Mouse (Mus musculus) adrenal gland, adult (tissue): ENCODE results near the gene Hc.

Experiments used
- DNase-seq, 2 experiments: peaks; one replicate each; pipeline ENCODE4 v3.0.0; 2022 to 2023; ENCODE audit warnings: low spot score in 1 of 2; ENCODE audit not compliant: inconsistent age in 2 of 2

Hc gene

DNA sequence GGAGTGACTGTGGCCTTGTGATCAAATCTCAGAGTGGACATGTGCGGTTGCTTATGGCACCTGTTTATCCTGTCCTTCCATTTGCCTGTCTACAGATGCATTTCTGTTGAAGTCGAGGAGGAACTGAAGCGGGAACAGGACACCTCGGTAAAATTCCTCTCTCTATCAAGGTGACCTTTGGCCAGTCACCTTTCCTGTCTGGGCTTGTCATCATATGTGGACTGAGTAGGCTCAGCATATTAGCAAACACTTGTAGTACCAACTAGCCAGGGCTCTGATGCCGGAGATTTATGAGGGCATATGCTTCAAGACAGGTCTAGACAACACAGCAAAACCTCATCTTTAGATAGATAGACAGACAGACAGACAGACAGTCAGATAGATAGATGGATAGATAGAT is 982 bp downstream of the Hc start:
- DNase-seq: no peak

DNA sequence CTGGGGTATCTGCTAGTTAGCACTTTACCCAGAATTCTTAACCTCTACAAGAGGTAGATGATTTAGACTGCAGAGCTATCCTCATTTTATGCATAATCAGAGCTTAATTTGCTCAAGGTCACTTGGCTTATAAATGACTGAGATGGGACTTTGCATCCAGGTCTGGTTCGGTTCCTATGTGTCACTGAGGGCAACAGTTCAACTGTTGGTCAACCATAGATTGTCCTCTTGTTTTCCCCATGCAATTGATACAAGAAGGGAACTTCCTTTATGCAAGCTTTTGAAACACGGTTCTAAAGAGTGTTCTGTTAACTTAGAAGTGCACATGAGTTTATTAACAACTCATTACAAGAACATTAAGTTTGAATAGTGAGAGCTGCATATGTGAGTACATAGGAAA is 2.9 kb downstream of the Hc start:
- DNase-seq: no peak

DNA sequence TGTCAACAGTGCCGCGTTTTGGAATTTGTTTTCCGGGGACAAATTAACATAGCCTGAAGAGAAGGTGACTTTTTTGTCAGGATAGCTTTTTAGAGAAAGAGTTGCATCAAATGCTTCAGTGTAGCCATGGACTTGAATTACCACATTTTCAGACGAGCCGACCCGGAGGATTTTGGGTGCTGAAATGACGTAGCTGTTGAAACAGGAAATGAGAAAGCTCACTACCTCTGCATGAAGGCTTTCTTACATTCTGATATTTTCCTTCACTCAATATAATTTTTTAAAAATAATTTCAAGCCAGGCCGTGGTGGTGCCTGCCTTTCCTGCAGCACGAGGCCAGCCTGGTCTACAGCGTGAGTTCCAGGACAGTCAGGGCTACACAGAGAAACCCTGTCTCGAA is 4.0 kb downstream of the Hc start:
- no peak for DNase-seq

DNA sequence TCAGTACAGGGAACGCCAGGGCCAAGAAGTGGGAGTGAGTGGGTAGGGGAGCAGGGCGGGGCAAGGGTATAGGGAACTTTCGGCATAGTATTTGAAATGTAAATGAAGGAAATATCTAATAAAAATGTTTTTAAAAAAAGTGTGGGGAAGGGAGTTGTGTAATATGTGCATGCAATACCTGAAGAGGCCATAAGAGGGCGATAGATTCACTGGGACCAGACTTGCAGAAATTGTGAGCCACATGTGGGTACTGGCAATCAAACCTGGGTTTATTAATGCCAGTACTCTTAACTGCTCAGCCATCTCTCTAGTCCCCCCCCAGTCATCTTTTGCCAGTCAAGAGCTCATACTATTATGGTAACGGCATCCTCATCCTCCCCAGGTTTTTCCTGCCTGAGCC is 12.4 kb downstream of the Hc start:
- peak; percentile 5 to 66 for DNase-seq

DNA sequence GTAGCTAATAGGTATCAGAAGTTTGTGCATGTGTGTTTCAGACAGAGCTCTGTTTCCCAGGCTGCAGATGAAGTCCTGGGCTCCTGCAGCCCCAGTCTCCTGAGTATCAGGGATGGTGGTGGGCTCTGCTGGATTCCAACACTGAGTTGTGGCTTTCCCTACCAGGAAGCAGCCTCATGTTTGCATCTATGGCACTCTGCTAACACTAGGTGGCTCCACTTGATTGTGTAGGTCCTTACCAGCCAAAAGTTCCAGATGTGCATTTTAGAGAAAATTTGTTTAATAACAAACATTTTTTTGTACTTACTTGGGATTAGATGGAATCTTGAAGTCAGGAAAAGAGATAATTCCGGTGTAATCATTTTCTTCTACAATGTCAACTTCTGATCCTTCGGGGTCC is 16.3 kb downstream of the Hc start:
- DNase-seq: peak; percentile 12 to 63

DNA sequence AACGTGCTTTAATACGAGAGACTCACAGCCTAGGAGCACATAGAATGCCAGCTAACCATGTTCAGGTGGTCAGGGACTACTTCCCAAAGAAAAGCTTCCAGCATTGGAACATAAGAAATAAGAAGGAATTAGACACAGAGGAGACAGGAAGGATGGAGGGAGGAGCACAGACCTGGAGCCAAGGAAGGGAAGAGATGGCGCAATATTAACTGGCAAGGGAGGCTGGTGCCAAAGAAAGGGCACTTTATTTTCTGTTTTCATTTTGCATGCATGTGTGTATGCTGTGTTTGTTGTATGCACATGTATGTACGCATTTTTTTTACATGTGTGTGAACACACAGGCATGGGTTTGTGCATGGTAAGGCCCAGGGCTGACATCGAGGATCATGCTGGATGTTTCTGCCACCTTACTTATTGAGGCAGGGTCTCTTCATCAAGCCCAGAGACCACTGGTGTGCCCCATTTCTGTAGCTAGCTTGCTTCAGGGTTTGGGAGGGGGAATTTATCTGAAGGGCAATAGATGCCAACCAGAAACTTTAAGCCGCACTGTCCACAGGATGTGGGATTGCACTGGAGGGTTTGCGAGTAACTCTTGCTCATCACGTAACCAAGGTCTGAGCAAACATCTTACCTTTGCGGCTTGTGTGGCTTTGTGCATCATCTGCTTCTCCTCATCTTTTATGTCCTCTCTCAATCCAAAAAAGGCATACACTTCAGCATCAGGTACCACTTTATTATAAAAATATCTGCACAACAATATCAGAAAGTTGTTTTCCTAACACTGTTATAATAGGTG is 22.5 kb downstream of the Hc start:
- DNase-seq: no peak

DNA sequence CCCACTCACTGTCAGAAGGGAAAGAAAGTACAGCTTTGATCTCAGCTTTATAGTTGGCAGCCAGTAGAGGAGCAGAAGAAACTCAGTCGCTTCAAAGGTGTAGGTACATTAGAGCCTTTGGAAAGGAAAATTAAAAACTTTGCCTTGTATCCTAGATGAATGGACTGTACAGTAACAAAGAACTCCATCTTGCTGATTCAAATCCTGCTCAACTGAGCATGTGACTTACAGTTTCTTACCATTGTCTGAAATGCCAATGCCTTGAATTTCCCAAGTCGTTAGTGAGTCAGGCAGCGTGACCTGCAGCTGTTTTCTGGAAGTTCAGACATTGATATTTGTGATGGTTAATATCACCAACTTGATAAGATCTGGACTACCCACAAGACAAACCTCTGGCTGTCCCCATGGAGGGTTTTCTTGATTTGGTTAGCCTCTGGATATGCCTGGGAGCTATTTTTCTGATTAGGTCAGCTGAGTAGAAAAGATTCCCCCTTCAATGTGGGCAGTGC is 36.5 kb downstream of the Hc start:
- no peak for DNase-seq

DNA sequence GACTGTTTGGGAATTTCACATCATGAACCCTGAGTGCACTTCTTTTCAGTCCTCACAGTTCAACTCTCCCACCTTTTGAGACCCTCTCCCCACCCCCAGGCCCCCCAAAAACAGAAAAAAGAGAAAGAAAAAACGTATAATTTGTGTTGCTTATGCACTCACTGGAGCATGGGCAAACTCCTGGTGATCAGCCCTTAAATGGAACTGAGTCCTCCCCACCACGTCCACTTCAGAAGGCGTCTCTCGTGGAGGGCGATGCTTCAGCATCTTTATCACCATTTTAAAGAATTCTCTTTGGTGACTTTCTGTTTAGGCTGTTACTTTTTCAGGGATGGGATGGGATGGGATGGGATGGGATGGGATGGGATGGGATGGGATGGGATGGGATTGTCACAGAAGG is 39.4 kb downstream of the Hc start:
- DNase-seq: no peak

DNA sequence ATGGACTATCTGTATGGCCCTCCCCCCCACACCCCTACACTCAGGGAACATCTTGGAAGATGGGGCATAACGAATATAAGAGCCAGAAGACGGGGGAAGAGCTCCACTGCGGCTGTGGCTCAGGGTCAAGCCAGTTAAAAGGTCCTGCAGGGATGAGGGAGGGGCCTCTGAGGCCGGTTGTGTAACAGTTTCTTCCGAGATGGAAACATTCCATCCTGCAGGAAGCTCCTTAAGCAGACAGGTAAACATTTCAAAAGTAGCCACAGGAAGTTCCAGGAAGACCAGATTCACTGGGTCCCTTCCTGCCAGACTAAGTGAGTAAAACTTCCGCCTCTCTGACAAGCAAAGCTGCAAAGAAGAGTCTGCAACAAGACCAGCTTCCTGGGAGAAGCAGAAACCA is 45.4 kb downstream of the Hc start:
- DNase-seq: peak in 1 of 2 experiments; percentile 18

DNA sequence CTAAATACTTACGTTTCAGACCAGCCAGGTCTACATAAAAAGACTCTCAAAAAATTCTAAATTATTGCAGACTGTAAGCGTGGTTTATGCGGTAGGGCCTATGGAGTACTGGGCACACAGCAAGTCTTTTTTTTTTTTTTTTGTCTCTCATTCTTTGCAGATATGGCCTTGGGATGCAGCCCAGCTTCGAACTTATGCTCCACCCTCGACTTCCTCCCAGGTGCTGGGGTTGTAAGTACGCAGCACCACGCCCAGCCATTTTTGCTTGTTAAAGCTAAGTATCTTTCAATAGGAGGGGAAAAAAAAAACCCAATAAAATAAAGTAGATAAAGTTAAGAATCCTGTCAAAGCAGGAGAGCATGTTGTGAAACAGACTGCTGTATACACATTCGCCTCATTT is 49.6 kb downstream of the Hc start:
- no peak for DNase-seq

DNA sequence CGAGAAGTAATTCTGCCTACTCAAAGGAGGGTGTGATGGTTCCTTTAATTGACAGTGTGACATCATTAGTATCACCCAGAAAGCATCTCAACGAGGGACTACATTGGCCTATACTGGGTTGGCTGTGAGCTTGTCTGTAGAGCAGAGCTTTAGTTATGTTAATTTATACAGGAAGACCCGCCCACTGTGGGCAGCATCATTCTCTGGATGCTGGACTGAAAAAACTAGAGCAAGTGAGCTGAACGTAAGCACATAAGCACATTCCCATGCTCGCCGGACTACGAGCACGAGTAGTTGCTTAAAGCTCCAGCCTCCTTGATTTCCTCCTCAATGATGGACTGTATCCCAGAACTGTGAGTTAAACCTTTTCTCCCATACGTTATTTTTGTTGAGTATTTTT is 62.3 kb downstream of the Hc start:
- no peak for DNase-seq

DNA sequence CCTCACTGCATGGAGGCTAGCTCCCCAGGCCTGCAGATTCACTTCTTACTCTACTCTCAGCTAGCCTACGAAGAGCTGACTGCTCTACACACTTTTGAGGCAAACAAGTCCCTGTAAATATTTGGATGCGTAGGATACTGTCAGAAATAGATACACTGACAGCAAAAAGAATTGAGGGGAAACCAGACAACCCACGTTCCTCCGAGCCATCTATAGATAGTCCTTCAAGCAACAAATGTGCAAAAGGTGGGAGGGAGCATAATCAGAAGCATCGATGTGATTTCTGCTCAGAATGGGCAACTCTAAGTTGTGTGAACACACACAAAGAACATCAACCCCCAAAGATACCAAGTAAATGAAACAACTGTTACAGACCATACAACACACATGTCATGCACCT is 64.7 kb downstream of the Hc start:
- DNase-seq: no peak

DNA sequence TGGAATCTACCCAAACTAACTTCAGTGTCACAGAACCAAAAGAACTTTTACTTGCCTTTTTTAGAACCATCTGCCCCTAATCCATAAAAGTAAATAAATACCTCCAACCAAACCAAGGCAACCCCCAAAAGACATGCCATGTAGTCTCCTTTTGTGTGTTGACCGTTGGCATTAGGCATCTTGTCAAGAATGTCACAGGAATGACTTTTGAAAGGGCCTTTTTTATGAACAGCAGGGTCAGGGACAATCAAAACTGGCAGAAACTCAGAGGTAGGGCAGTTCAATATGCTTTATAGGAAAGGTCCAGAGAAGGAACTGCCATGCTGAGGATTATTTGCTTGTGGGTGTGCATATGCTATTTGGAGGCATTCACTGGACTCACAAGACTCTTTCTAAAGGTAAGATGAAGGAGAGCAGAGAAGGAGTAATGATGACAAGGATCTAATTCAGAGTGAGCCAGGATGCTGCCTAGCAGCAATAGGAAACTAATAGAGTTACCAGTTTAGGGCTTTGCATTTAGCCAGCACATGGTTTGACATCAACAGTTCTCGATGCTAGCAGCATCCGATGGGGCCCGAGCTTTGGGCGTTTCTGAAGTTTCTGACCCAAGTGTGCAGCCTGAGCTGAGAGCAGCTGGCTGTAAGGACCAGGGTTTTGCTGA is 67.4 kb downstream of the Hc start:
- DNase-seq: peak in 1 of 2 experiments; percentile 34

DNA sequence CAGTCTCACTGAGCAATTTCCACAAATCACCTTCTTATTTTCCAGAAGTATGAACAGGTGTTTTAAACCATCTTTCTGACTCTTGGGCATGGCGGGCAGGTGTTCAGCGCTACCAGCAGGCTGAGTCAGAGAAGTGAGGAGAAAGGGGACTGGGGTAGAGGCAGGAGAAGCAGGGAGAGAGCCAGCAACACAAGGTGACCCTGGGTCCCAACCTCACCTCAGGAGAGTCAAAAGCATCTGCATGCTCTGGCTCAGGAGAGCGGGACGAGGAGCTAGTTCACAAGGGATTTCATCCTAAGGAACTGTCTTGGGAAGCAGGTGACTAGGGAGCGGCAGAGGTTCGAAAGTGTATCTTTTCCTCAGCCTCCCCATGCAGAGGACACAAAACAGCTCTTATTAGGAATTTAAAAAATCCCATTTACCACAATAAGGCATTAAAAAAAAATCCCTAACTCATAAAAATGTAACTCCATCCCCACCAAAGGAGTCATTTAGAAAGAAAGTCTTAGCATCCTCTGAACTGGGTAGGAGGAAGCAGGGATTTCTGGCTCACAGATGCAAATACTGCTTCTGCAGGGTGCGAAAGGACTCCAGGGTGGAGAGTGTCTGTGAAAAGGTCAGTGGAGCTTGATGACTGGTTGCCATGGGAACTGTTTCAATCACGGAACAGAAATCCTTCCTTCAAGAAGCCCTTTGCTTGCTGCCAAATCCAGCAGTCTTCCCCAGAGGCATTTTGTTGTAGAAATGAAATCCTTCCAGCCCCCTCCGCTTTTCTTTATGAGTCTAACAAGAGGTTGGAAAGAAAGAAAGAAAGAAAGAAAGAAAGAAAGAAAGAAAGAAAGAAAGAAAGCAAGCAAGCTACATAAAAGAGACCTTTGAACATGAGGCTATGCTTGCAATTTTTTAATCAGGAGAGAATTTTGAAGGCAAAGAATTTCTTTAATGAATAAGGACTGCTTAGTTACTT is 68.2 kb downstream of the Hc start:
- DNase-seq: peak; percentile 20 to 60

DNA sequence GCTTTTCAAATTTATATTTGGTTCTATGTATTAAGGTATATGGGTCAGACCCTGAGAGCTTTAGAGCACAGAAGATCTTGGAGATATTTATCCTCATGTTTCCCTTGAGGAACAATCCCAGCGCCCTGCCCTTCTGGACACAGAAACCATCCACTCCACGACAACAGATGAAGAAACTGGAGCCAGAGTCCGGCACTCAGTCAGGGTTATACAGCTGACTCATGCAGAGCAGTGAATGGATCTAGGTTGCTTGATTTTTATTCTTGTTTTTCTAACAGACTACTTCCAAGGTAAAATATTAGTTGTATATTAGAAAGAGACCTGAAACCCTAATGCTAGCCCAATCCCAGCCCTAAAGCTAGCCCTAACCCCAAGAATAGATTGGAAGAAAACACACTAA is 69.3 kb downstream of the Hc start:
- peak; percentile 23 to 59 for DNase-seq

DNA sequence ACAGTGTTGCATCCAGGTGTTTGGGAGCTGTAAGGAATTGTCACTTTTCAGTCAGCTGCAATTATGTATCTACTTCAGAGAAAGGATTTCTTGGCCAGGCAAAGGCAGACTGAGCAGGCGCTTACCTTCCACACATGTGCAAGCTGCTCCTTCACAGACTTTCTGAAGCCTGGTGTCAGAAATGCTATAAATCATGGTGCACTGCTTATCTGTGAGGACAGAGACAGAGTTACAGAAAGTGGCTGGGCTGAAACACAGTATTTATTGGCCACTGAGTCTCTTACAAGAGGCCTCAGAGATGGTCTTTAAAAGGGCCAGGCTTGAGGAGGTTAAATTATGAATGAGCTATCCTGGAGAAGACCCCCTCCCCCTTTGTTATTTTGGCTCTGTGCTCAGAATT is 71.5 kb downstream of the Hc start:
- DNase-seq: no peak

DNA sequence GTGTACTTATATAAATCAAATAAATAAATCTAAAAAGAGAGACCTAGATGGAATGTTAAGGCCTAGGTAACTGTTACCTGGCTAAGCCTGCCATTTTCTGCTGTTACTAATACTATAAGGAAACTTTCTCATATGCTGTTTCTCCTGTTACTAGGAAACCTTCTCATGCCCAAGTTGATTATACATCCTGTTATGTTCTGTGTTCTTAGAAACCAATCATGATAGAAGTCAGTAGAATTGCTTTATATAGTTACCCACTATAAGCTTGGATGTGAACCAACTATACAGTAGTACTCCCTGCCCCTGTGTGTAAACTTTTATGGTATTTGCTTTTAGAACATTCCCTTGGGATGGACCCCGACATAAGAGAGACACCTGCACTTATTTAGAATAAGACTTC is 73.6 kb downstream of the Hc start:
- DNase-seq: no peak

DNA sequence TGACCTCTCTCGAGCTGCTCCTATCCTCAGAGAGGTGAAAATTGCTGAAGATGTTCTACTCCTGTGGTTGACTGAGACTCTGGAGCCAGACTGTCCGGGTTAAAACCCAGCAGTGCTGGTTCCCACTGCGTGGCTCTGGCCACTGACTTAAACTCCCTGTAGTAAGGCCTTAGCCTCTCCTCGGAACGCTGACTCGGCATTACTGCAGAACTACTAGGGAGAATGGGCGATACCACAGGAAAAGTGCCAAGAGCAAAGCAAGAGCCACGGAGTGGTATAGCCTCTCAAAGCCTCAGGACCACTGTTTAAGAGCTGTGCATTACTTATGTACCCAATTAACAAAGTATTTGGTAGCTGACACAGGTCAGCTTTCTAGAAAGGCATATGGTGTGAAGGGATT is 76.4 kb downstream of the Hc start:
- no peak for DNase-seq

DNA sequence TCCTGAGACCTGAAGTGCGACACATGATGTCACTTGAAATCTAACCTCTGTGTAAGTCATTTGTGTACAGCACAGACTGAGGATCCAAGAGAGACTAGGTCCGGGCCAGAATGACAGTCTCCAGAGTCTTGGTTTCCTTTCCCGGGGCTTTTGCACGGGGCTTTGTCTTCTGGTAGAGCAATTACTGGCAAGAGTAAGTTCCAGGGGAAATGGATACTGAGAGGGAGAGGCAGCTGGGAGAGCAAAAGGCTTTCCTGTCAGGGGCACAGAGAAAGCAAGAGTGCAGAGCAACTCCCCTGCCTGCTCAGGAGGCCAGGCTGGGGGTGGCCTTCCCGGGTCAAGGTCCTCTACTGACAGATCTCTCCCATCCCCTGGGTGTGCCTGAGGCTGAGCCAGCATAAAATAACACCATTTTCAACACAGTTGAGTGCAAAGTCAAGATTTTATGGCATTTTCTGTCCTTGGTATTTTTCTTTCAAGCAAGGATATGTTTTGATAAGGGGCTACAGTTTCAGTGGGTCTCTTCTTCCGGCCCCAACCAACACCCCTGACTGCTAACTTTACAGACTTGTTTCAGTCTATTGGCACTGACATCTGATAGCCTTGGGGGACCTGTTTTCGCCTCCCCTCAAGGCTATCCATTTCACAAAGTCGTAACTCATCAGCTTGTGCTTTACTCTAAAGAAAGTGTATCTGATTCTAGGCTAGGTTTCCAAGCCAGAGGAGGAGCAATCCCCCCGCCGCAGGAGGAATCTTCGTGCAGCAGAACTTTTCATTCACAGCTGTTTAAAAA is 78.1 kb downstream of the Hc start:
- DNase-seq: peak; percentile 37 to 76

DNA sequence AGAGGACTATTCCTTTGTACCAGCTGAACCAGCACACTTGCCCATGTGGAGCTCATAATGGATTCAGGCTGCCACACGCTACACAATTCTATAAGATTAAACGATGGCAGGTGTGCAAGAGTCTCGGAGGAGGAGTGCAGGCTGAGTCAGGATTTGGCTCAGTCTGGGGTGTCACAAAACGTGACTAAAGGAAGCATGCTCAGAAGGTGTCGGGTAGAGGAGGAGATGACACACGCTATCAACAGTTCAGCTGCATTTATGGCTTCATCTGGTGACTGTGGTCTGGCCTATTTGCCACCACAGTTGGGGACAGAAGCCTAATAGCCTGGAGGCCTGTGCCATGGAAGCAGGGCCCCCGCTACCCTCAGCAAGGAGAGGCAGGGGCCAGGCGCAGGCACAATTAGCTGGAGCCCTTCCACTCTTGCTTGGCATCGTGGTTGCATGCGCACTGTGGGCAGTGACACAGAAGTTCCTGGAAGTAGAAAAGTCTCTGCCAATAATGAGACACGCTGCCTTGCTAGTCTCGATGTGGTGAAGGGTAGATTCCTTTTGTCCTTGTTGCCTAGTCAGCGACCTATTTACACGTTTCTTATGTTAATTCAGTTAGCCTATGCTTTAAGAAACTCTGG is 79.0 kb downstream of the Hc start:
- peak in 1 of 2 experiments; percentile 62 for DNase-seq
